Mouse (Mus musculus) bone marrow macrophage, adult 2 months (primary cell): ENCODE measurements around the gene Gfpt1.

Experiments
- CTCF ChIP-seq: IDR thresholded peaks from 2 replicates; pipeline ENCODE4 v1.5.1; 2012; ENCODE audit warnings: low read depth, mild to moderate bottlenecking, low read length, moderate library complexity
- POLR2A ChIP-seq: IDR thresholded peaks from 2 replicates; pipeline ENCODE4 v1.6.1; 2012; ENCODE audit warnings: mild to moderate bottlenecking, low read depth, low read length, borderline replicate concordance

DNA sequence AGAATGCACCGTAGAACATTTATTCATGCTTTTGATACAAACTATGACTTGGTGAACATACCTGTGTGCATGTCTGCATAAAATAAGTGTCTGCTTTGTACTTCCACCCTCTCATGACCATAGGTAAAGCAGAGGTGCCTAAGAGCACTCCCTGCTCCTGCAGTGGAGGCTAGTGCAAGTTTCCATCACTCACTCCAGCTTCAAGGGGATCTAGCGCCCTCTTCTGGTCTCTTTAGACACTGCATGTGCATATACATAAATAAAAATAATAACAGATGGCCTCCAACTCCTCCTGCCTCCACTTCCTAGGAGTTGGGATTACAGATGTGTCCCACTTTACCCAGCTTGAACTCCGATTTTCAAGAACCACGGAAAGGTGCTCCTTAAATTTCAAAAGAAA lies 25.7 kb upstream of the Gfpt1 start:
- peak; percentile 82 for TF ChIP-seq CTCF
- no peak for TF ChIP-seq POLR2A
